Mouse (Mus musculus): ENCODE data around the gene Pde6b. TPM values are rescaled to one million over a fixed set of nuclear protein-coding genes. Genes with fewer than 3 reads are reported as not detected.

The Pde6b gene
- polyA plus RNA-seq, 1 experiment from 2014 or later: 0.26 TPM

GRCm38 (mm10) chr5:108448785-108449668 is 60.8 kb downstream of the Pde6b start, which contains the start of gene Mfsd7a:
Gene Mfsd7a, minus strand, starts transcription at chr5:108448891.
- peaks cover 15% of the 10 kb centered on the region; the same call in 1 of the 2 replicates for H3K27me3 ChIP-seq
- no peaks in the 10 kb centered on the region for H3K9me3 ChIP-seq
- peak within 1 kb of the TSS; percentile 34 for H3K4me3 ChIP-seq
- H3K4me1 ChIP-seq: 0 out of 2 replicates have a peak, but pooled peaks cover 5% of the 10 kb centered on the region
- ATAC-seq (ENCODE audit: insufficient number of reproducible peaks, insufficient read depth, low FRiP score, low TSS enrichment): peak; percentile 78
- no peak within 1 kb of the TSS; the same call in 1 of the 2 replicates for H3K9ac ChIP-seq
- H3K4me2 ChIP-seq (replicated peaks): peak within 1 kb of the TSS; percentile 62
- WGBS: 10% methylated on average over 24 of the region's 24 CpGs
- no peak within 1 kb of the TSS for H3K27ac ChIP-seq
- H3K36me3 ChIP-seq: no peaks in the 10 kb centered on the region

- no peak overlapping the region for H3K9ac ChIP-seq
- WGBS: 78% methylated on average over 8 of the region's 8 CpGs
- peaks cover 15% of the 10 kb centered on the region; the same call in 1 of the 2 replicates for H3K27me3 ChIP-seq
- no peak overlapping the region for H3K27ac ChIP-seq
- H3K36me3 ChIP-seq: no peaks in the 10 kb centered on the region
- 0 out of 2 replicates have a peak, but pooled peaks cover 5% of the 10 kb centered on the region for H3K4me1 ChIP-seq
- ATAC-seq (ENCODE audit: insufficient number of reproducible peaks, insufficient read depth, low FRiP score, low TSS enrichment): no peak
- no peak overlapping the region for H3K4me3 ChIP-seq
- no peak overlapping the region for H3K4me2 ChIP-seq (replicated peaks)
- no peaks in the 10 kb centered on the region for H3K9me3 ChIP-seq
Observed at GRCm38 (mm10) chr5:108450837-108451540, 62.8 kb downstream of the Pde6b start.

- no peaks in the 10 kb centered on the region for H3K9me3 ChIP-seq
- peaks cover 15% of the 10 kb centered on the region; the same call in 1 of the 2 replicates for H3K27me3 ChIP-seq
- 0 out of 2 replicates have a peak, but pooled peaks cover 5% of the 10 kb centered on the region for H3K4me1 ChIP-seq
- no peak overlapping the region for H3K4me2 ChIP-seq (replicated peaks)
- ATAC-seq (ENCODE audit: insufficient number of reproducible peaks, insufficient read depth, low FRiP score, low TSS enrichment): no peak
- no peaks in the 10 kb centered on the region for H3K36me3 ChIP-seq
- no peak overlapping the region for H3K27ac ChIP-seq
- H3K9ac ChIP-seq: no peak overlapping the region
- no peak overlapping the region for H3K4me3 ChIP-seq
- 79% methylated on average over 1 of the region's 1 CpGs for WGBS
Observed at GRCm38 (mm10) chr5:108451611-108452010, 63.4 kb downstream of the Pde6b start.

GRCm38 (mm10) chr5:108452422-108452821 is 64.2 kb downstream of the Pde6b start:
- WGBS: 90% methylated on average over 1 of the region's 1 CpGs

GRCm38 (mm10) chr5:108454094-108454493 is 65.9 kb downstream of the Pde6b start:
- no peak for ATAC-seq (ENCODE audit: insufficient number of reproducible peaks, insufficient read depth, low FRiP score, low TSS enrichment)
- Histone ChIP-seq H3K27me3 (0 out of 2 replicates have a peak, but pooled peaks cover 5% of the 10 kb centered on the region), H3K27ac (no peak overlapping the region), H3K9me3 (no peaks in the 10 kb centered on the region), H3K36me3 (no peaks in the 10 kb centered on the region), H3K4me1 (0 out of 2 replicates have a peak, but pooled peaks cover 3% of the 10 kb centered on the region), H3K9ac (no peak overlapping the region), H3K4me2 (replicated peaks) (no peak overlapping the region), H3K4me3 (no peak overlapping the region)
- WGBS: 40% methylated on average over 3 of the region's 3 CpGs

More at GRCm38 (mm10) chr5:108452422-108452821, 64.2 kb downstream of the Pde6b start:
- ATAC-seq (ENCODE audit: insufficient number of reproducible peaks, insufficient read depth, low FRiP score, low TSS enrichment): no peak
- Histone ChIP-seq H3K27me3 (peaks cover 11% of the 10 kb centered on the region; the same call in 1 of the 2 replicates), H3K9me3 (no peaks in the 10 kb centered on the region), H3K4me1 (0 out of 2 replicates have a peak, but pooled peaks cover 5% of the 10 kb centered on the region), H3K4me2 (replicated peaks) (no peak overlapping the region), H3K4me3 (no peak overlapping the region), H3K36me3 (no peaks in the 10 kb centered on the region), H3K9ac (no peak overlapping the region), H3K27ac (no peak overlapping the region)

GRCm38 (mm10) chr5:108458706-108459105 is 70.5 kb downstream of the Pde6b start:
- no peak overlapping the region for H3K4me2 ChIP-seq (replicated peaks)
- 71% methylated on average over 2 of the region's 2 CpGs for WGBS
- H3K4me3 ChIP-seq: no peak overlapping the region
- peaks cover 16% of the 10 kb centered on the region for H3K4me1 ChIP-seq
- no peaks in the 10 kb centered on the region for H3K36me3 ChIP-seq
- no peaks in the 10 kb centered on the region for H3K9me3 ChIP-seq
- no peak for ATAC-seq (ENCODE audit: insufficient number of reproducible peaks, insufficient read depth, low FRiP score, low TSS enrichment)
- no peak overlapping the region for H3K27ac ChIP-seq
- no peak overlapping the region for H3K9ac ChIP-seq
- H3K27me3 ChIP-seq: 0 out of 2 replicates have a peak, but pooled peaks cover 3% of the 10 kb centered on the region

GRCm38 (mm10) chr5:108460461-108460860 is 72.3 kb downstream of the Pde6b start:
- Histone ChIP-seq H3K4me2 (replicated peaks) (peak overlapping the region; percentile 96), H3K36me3 (no peaks in the 10 kb centered on the region), H3K9ac (no peak overlapping the region), H3K4me3 (peak overlapping the region; percentile 89), H3K4me1 (peaks cover 24% of the 10 kb centered on the region), H3K27ac (no peak overlapping the region), H3K27me3 (0 out of 2 replicates have a peak, but pooled peaks cover 3% of the 10 kb centered on the region), H3K9me3 (no peaks in the 10 kb centered on the region)
- ATAC-seq (ENCODE audit: insufficient number of reproducible peaks, insufficient read depth, low FRiP score, low TSS enrichment): no peak
- WGBS: 48% methylated on average over 6 of the region's 6 CpGs

GRCm38 (mm10) chr5:108461082-108462065 is 73.2 kb downstream of the Pde6b start, which contains the start of gene Pcgf3:
Gene Pcgf3, plus strand, starts transcription at chr5:108461232.
- peak within 1 kb of the TSS; percentile 96 for H3K4me2 ChIP-seq (replicated peaks)
- 0 out of 2 replicates have a peak, but pooled peaks cover 3% of the 10 kb centered on the region for H3K27me3 ChIP-seq
- H3K36me3 ChIP-seq: no peaks in the 10 kb centered on the region
- peak within 1 kb of the TSS; percentile 99 for H3K9ac ChIP-seq
- peak within 1 kb of the TSS; percentile 80 for H3K27ac ChIP-seq
- H3K9me3 ChIP-seq: no peaks in the 10 kb centered on the region
- peak; percentile 96 for ATAC-seq (ENCODE audit: insufficient number of reproducible peaks, insufficient read depth, low FRiP score, low TSS enrichment)
- H3K4me3 ChIP-seq: peak within 1 kb of the TSS; percentile 89
- peaks cover 24% of the 10 kb centered on the region for H3K4me1 ChIP-seq
- under 1% methylated on average over 61 of the region's 62 CpGs for WGBS

GRCm38 (mm10) chr5:108462446-108462845 is 74.3 kb downstream of the Pde6b start:
- no peak for ATAC-seq (ENCODE audit: insufficient number of reproducible peaks, insufficient read depth, low FRiP score, low TSS enrichment)
- WGBS: 39% methylated on average over 4 of the region's 4 CpGs

GRCm38 (mm10) chr5:108465131-108465891 is 77.1 kb downstream of the Pde6b start:
- 88% methylated on average over 6 of the region's 6 CpGs for WGBS
- Histone ChIP-seq H3K27me3 (no peaks in the 10 kb centered on the region), H3K9me3 (no peaks in the 10 kb centered on the region), H3K4me3 (no peak overlapping the region), H3K36me3 (no peaks in the 10 kb centered on the region; the same call in 1 of the 2 replicates), H3K27ac (no peak overlapping the region), H3K9ac (no peak overlapping the region), H3K4me1 (peaks cover 24% of the 10 kb centered on the region), H3K4me2 (replicated peaks) (no peak overlapping the region)
- no peak for ATAC-seq (ENCODE audit: insufficient number of reproducible peaks, insufficient read depth, low FRiP score, low TSS enrichment)

More at GRCm38 (mm10) chr5:108462446-108462845, 74.3 kb downstream of the Pde6b start:
- Histone ChIP-seq H3K9ac (peak overlapping the region; percentile 99), H3K4me1 (peaks cover 24% of the 10 kb centered on the region), H3K4me3 (peak overlapping the region; percentile 89), H3K4me2 (replicated peaks) (peak overlapping the region; percentile 96), H3K36me3 (no peaks in the 10 kb centered on the region), H3K9me3 (no peaks in the 10 kb centered on the region), H3K27me3 (0 out of 2 replicates have a peak, but pooled peaks cover 3% of the 10 kb centered on the region), H3K27ac (no peak overlapping the region)
